Mouse (Mus musculus) cerebellum, adult 2 months (tissue): ENCODE results near the gene Ncor2.

Experiments used
- CTCF ChIP-seq: fragments of 200-500 bp; IDR thresholded peaks from 2 replicates; pipeline ENCODE4 v1.5.1; 2011; ENCODE audit warnings: low read depth, mild to moderate bottlenecking, control low read depth, low read length, moderate library complexity, borderline replicate concordance; ENCODE audit not compliant: insufficient read depth
- POLR2A ChIP-seq: fragments of 200-500 bp; IDR thresholded peaks from 2 replicates; pipeline ENCODE4 v1.6.1; 2011; ENCODE audit warnings: low read length, control low read depth, borderline replicate concordance; ENCODE audit not compliant: insufficient read depth

DNA sequence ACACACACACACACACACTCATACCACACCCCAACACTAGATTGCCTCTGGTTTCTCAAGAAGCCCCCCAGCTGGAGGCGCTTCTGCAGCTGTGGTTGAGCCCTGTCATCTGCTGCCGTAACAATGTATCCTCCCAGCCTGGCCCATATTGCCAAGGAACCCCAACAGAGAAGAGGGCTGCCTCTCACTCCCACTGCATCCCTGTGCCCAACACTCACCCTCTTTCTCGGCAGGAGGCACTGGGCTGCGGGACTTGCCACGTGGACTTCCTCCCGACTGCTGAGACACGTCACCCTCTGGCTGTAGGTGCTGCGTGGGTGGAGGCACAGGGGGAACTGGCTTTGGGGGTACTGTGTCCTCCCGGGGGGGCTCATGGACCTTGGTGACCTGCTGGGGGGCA lies 137.4 kb downstream of the Ncor2 start:
- TF ChIP-seq POLR2A (no peak), CTCF (no peak)
